ENCODE assay signal across 8 mouse cellular contexts in genomic region chr9:96259753-96260520, GRCm38 (mm10).
A peak's percentile ranks its signal among the peaks of the same experiment; 100 is the strongest.
DNase-seq lines count a peak whose midpoint lies in the region; ATAC-seq and TF ChIP-seq lines count a peak whose summit lies in the region.

No protein-coding gene starts in this region.

- no peak for DNase-seq in gastrocnemius, adult 2 months
- DNase-seq in gastrocnemius, postnatal 14 days = no peak
- peak; percentile 29 to 40 for DNase-seq in adrenal gland, postnatal 36 days
- DNase-seq in forebrain, embryonic 10.5 days (ENCODE audit: extremely low spot score, low spot score) = peak; percentile 59
- DNase-seq in intestine, embryonic 14.5 days (ENCODE audit: low spot score) = peak; percentile 70
- DNase-seq in urinary bladder, postnatal 36 days (ENCODE audit: low spot score in 2 of 2) = no peak

- 0 out of 2 replicates have a peak, but pooled peaks cover 2% of the 10 kb centered on the region for H3K36me3 ChIP-seq in forebrain, embryonic 10.5 days (replicated peaks)
- no peaks in the 10 kb centered on the region for H3K36me3 ChIP-seq in intestine, embryonic 14.5 days (ENCODE audit: control insufficient read depth, insufficient read depth, low read length)
- H3K36me3 ChIP-seq in limb, embryonic 15.5 days = no peaks in the 10 kb centered on the region
- no peaks in the 10 kb centered on the region for H3K36me3 ChIP-seq in neural tube, embryonic 14.5 days (ENCODE audit: control insufficient read depth, insufficient read depth, low read length)

- no peak for TF ChIP-seq CTCF in gastrocnemius, adult 2 months (IDR thresholded peaks at IDR 0.05)

- ATAC-seq in intestine, embryonic 14.5 days (replicated peaks; ENCODE audit: low FRiP score, low TSS enrichment, low read depth) = no peak
- ATAC-seq in limb, embryonic 15.5 days (ENCODE audit: insufficient number of reproducible peaks, low FRiP score, low TSS enrichment, low read depth) = no peak
- peak; percentile 79 for ATAC-seq in neural tube, embryonic 14.5 days (ENCODE audit: low read depth)

- H3K9ac ChIP-seq in intestine, embryonic 14.5 days (ENCODE audit: low read length) = 0 out of 2 replicates have a peak overlapping the region, but pooled peaks have one; percentile 13
- H3K9ac ChIP-seq in limb, embryonic 15.5 days = no peak overlapping the region
- H3K9ac ChIP-seq in neural tube, embryonic 14.5 days (replicated peaks; ENCODE audit: low read depth, low read length) = peak overlapping the region; percentile 48

- peak overlapping the region; percentile 84 for H3K4me2 ChIP-seq in intestine, embryonic 14.5 days (ENCODE audit: low read length)
- peak overlapping the region; percentile 61 for H3K4me2 ChIP-seq in limb, embryonic 15.5 days
- peak overlapping the region; percentile 56 for H3K4me2 ChIP-seq in neural tube, embryonic 14.5 days (ENCODE audit: low read depth, low read length)

- H3K9me3 ChIP-seq in forebrain, embryonic 10.5 days = no peaks in the 10 kb centered on the region
- no peaks in the 10 kb centered on the region for H3K9me3 ChIP-seq in intestine, embryonic 14.5 days (ENCODE audit: control insufficient read depth, low read length)
- no peaks in the 10 kb centered on the region for H3K9me3 ChIP-seq in limb, embryonic 15.5 days
- H3K9me3 ChIP-seq in neural tube, embryonic 14.5 days (ENCODE audit: control insufficient read depth, low read length) = no peaks in the 10 kb centered on the region

- peak overlapping the region; percentile 36; the same call in 1 of the 2 replicates for H3K27ac ChIP-seq in gastrocnemius, adult 2 months
- peak overlapping the region; percentile 86 for H3K27ac ChIP-seq in forebrain, embryonic 10.5 days
- H3K27ac ChIP-seq in intestine, embryonic 14.5 days (ENCODE audit: low read depth) = no peak overlapping the region
- no peak overlapping the region for H3K27ac ChIP-seq in limb, embryonic 15.5 days
- peak overlapping the region; percentile 17; the same call in 1 of the 2 replicates for H3K27ac ChIP-seq in neural tube, embryonic 14.5 days (ENCODE audit: low read depth, low read length)

- H3K4me1 ChIP-seq in forebrain, embryonic 10.5 days = peaks cover 26% of the 10 kb centered on the region
- peaks cover 3% of the 10 kb centered on the region; the same call in 1 of the 2 replicates for H3K4me1 ChIP-seq in intestine, embryonic 14.5 days (replicated peaks; ENCODE audit: control insufficient read depth, insufficient read depth, low read length)
- peaks cover 6% of the 10 kb centered on the region; the same call in 1 of the 2 replicates for H3K4me1 ChIP-seq in limb, embryonic 15.5 days
- no peaks in the 10 kb centered on the region for H3K4me1 ChIP-seq in neural tube, embryonic 14.5 days (ENCODE audit: control insufficient read depth, insufficient read depth, low read length)

- intact Hi-C loops in gastrocnemius, adult 2 months (cut with DNase I) = no loop called here
- intact Hi-C loops in gastrocnemius, postnatal 14 days (cut with DNase I; ENCODE audit: low total_unique reads) = no loop called here

- H3K27me3 ChIP-seq in forebrain, embryonic 10.5 days (ENCODE audit: poor library complexity, severe bottlenecking) = no peaks in the 10 kb centered on the region
- H3K27me3 ChIP-seq in intestine, embryonic 14.5 days (replicated peaks; ENCODE audit: control insufficient read depth, insufficient read depth, low read length) = no peaks in the 10 kb centered on the region
- no peaks in the 10 kb centered on the region for H3K27me3 ChIP-seq in limb, embryonic 15.5 days
- no peaks in the 10 kb centered on the region for H3K27me3 ChIP-seq in neural tube, embryonic 14.5 days (ENCODE audit: control insufficient read depth, insufficient read depth, low read length)

- 2% methylated on average over 10 of the region's 10 CpGs for WGBS in forebrain, embryonic 10.5 days
- WGBS in intestine, embryonic 14.5 days = 7% methylated on average over 10 of the region's 10 CpGs
- 3% methylated on average over 10 of the region's 10 CpGs for WGBS in limb, embryonic 15.5 days
- 1% methylated on average over 10 of the region's 10 CpGs for WGBS in neural tube, embryonic 14.5 days

- H3K4me3 ChIP-seq in gastrocnemius, adult 2 months = peak overlapping the region; percentile 68
- H3K4me3 ChIP-seq in forebrain, embryonic 10.5 days = peak overlapping the region; percentile 56
- H3K4me3 ChIP-seq in intestine, embryonic 14.5 days (ENCODE audit: low read depth, low read length) = peak overlapping the region; percentile 45
- peak overlapping the region; percentile 39 for H3K4me3 ChIP-seq in limb, embryonic 15.5 days
- H3K4me3 ChIP-seq in neural tube, embryonic 14.5 days (ENCODE audit: low read depth, low read length) = peak overlapping the region; percentile 47

Comparison
In these comparisons a context has a peak if more than half of its experiments do, and no peak if none do; other contexts are left out.
1. DNase-seq: peak in adrenal gland, postnatal 36 days (2 of 2), forebrain, embryonic 10.5 days (single experiment) and intestine, embryonic 14.5 days (single experiment); none in gastrocnemius, adult 2 months (single experiment), gastrocnemius, postnatal 14 days (single experiment) and urinary bladder, postnatal 36 days (0 of 2).
2. H3K27ac ChIP-seq: peak in gastrocnemius, adult 2 months (single experiment), forebrain, embryonic 10.5 days (single experiment) and neural tube, embryonic 14.5 days (single experiment); none in intestine, embryonic 14.5 days (single experiment) and limb, embryonic 15.5 days (single experiment).
3. Peak in every context shown above with its lines, with median percentiles within 50 percentile points of each other: H3K4me3 ChIP-seq and H3K4me2 ChIP-seq.